Mouse (Mus musculus): ENCODE measurements around the gene Oscar. TPM values are rescaled to one million over a fixed set of nuclear protein-coding genes. Genes with fewer than 3 reads are reported as not detected.
"Not testable (repeated sequence)": the region's sequence is repeated elsewhere in the genome, so short reads cannot be mapped to it uniquely, and the experiment has no call there.

Gene Oscar
- polyA plus RNA-seq, 1 experiment from 2014 or later: 0.73 TPM

GRCm38 (mm10) chr7:3578952-3579546 is 36.9 kb downstream of the Oscar start:
- Histone ChIP-seq H3K27me3 (replicated peaks; ENCODE audit: control insufficient read depth, insufficient read depth, low read length) (no peaks in the 10 kb centered on the region), H3K4me2 (ENCODE audit: low read length) (no peak overlapping the region), H3K36me3 (ENCODE audit: control insufficient read depth, insufficient read depth, low read length) (no peaks in the 10 kb centered on the region), H3K9ac (ENCODE audit: low read depth, low read length) (no peak overlapping the region), H3K27ac (ENCODE audit: low read depth, low read length) (no peak overlapping the region), H3K9me3 (ENCODE audit: control insufficient read depth, low read length) (no peaks in the 10 kb centered on the region), H3K4me3 (ENCODE audit: low read length) (no peak overlapping the region), H3K4me1 (ENCODE audit: control insufficient read depth, insufficient read depth, low read depth, low read length) (no peaks in the 10 kb centered on the region)
- 68% methylated on average over 6 of the region's 6 CpGs for WGBS
- ATAC-seq: no peak

GRCm38 (mm10) chr7:3578196-3578595 is 37.8 kb downstream of the Oscar start:
- Histone ChIP-seq H3K4me1 (ENCODE audit: control insufficient read depth, insufficient read depth, low read depth, low read length) (no peaks in the 10 kb centered on the region), H3K9me3 (ENCODE audit: control insufficient read depth, low read length) (no peaks in the 10 kb centered on the region), H3K9ac (ENCODE audit: low read depth, low read length) (no peak overlapping the region), H3K4me3 (ENCODE audit: low read length) (no peak overlapping the region), H3K36me3 (ENCODE audit: control insufficient read depth, insufficient read depth, low read length) (no peaks in the 10 kb centered on the region), H3K27me3 (replicated peaks; ENCODE audit: control insufficient read depth, insufficient read depth, low read length) (no peaks in the 10 kb centered on the region), H3K4me2 (ENCODE audit: low read length) (no peak overlapping the region), H3K27ac (ENCODE audit: low read depth, low read length) (no peak overlapping the region)
- ATAC-seq: no peak
- WGBS: 81% methylated on average over 2 of the region's 2 CpGs

GRCm38 (mm10) chr7:3576354-3577124 is 39.4 kb downstream of the Oscar start:
- no peak overlapping the region for H3K4me3 ChIP-seq (ENCODE audit: low read length)
- no peaks in the 10 kb centered on the region for H3K27me3 ChIP-seq (replicated peaks; ENCODE audit: control insufficient read depth, insufficient read depth, low read length)
- H3K9ac ChIP-seq (ENCODE audit: low read depth, low read length): no peak overlapping the region
- no peak overlapping the region for H3K27ac ChIP-seq (ENCODE audit: low read depth, low read length)
- no peak overlapping the region for H3K4me2 ChIP-seq (ENCODE audit: low read length)
- no peaks in the 10 kb centered on the region for H3K36me3 ChIP-seq (ENCODE audit: control insufficient read depth, insufficient read depth, low read length)
- WGBS: 78% methylated on average over 5 of the region's 5 CpGs
- ATAC-seq: no peak
- no peaks in the 10 kb centered on the region for H3K9me3 ChIP-seq (ENCODE audit: control insufficient read depth, low read length)
- H3K4me1 ChIP-seq (ENCODE audit: control insufficient read depth, insufficient read depth, low read depth, low read length): no peaks in the 10 kb centered on the region

GRCm38 (mm10) chr7:3574216-3574615 is 41.7 kb downstream of the Oscar start:
- Histone ChIP-seq H3K4me2 (ENCODE audit: low read length) (no peak overlapping the region), H3K4me3 (ENCODE audit: low read length) (no peak overlapping the region), H3K4me1 (ENCODE audit: control insufficient read depth, insufficient read depth, low read depth, low read length) (no peaks in the 10 kb centered on the region), H3K36me3 (ENCODE audit: control insufficient read depth, insufficient read depth, low read length) (no peaks in the 10 kb centered on the region), H3K9ac (ENCODE audit: low read depth, low read length) (no peak overlapping the region), H3K27me3 (replicated peaks; ENCODE audit: control insufficient read depth, insufficient read depth, low read length) (no peaks in the 10 kb centered on the region), H3K9me3 (ENCODE audit: control insufficient read depth, low read length) (no peaks in the 10 kb centered on the region), H3K27ac (ENCODE audit: low read depth, low read length) (no peak overlapping the region)
- WGBS: 72% methylated on average over 5 of the region's 5 CpGs
- no peak for ATAC-seq

GRCm38 (mm10) chr7:3571847-3572246 is 44.1 kb downstream of the Oscar start:
- no peak for ATAC-seq

GRCm38 (mm10) chr7:3570580-3570979 is 45.4 kb downstream of the Oscar start:
- H3K27ac ChIP-seq (ENCODE audit: low read depth, low read length); H3K4me1 ChIP-seq (ENCODE audit: control insufficient read depth, insufficient read depth, low read depth, low read length); H3K36me3 ChIP-seq (ENCODE audit: control insufficient read depth, insufficient read depth, low read length); H3K4me2 ChIP-seq (ENCODE audit: low read length); ATAC-seq; H3K4me3 ChIP-seq (ENCODE audit: low read length); H3K9me3 ChIP-seq (ENCODE audit: control insufficient read depth, low read length); H3K27me3 ChIP-seq (replicated peaks; ENCODE audit: control insufficient read depth, insufficient read depth, low read length); H3K9ac ChIP-seq (ENCODE audit: low read depth, low read length): not testable (repeated sequence)
- WGBS: 94% methylated on average over 3 of the region's 3 CpGs

More at GRCm38 (mm10) chr7:3571847-3572246, 44.1 kb downstream of the Oscar start:
- no peak overlapping the region for H3K4me3 ChIP-seq (ENCODE audit: low read length)
- H3K36me3 ChIP-seq (ENCODE audit: control insufficient read depth, insufficient read depth, low read length): no peaks in the 10 kb centered on the region
- H3K4me1 ChIP-seq (ENCODE audit: control insufficient read depth, insufficient read depth, low read depth, low read length): no peaks in the 10 kb centered on the region
- H3K27ac ChIP-seq (ENCODE audit: low read depth, low read length): no peak overlapping the region
- no peak overlapping the region for H3K9ac ChIP-seq (ENCODE audit: low read depth, low read length)
- no peak overlapping the region for H3K4me2 ChIP-seq (ENCODE audit: low read length)
- 76% methylated on average over 1 of the region's 1 CpGs for WGBS
- H3K9me3 ChIP-seq (ENCODE audit: control insufficient read depth, low read length): no peaks in the 10 kb centered on the region
- H3K27me3 ChIP-seq (replicated peaks; ENCODE audit: control insufficient read depth, insufficient read depth, low read length): no peaks in the 10 kb centered on the region

- Histone ChIP-seq H3K4me2 (ENCODE audit: low read length) (no peak overlapping the region), H3K4me1 (ENCODE audit: control insufficient read depth, insufficient read depth, low read depth, low read length) (no peaks in the 10 kb centered on the region), H3K27me3 (replicated peaks; ENCODE audit: control insufficient read depth, insufficient read depth, low read length) (no peaks in the 10 kb centered on the region), H3K4me3 (ENCODE audit: low read length) (no peak overlapping the region), H3K27ac (ENCODE audit: low read depth, low read length) (no peak overlapping the region), H3K9ac (ENCODE audit: low read depth, low read length) (no peak overlapping the region), H3K9me3 (ENCODE audit: control insufficient read depth, low read length) (no peaks in the 10 kb centered on the region), H3K36me3 (ENCODE audit: control insufficient read depth, insufficient read depth, low read length) (no peaks in the 10 kb centered on the region)
- ATAC-seq: no peak
- 67% methylated on average over 6 of the region's 6 CpGs for WGBS
Measured at GRCm38 (mm10) chr7:3569725-3570124, 46.2 kb downstream of the Oscar start.

GRCm38 (mm10) chr7:3567336-3567735 is 48.6 kb downstream of the Oscar start:
- Histone ChIP-seq H3K36me3 (ENCODE audit: control insufficient read depth, insufficient read depth, low read length) (no peaks in the 10 kb centered on the region), H3K27ac (ENCODE audit: low read depth, low read length) (no peak overlapping the region), H3K4me1 (ENCODE audit: control insufficient read depth, insufficient read depth, low read depth, low read length) (no peaks in the 10 kb centered on the region), H3K9me3 (ENCODE audit: control insufficient read depth, low read length) (no peaks in the 10 kb centered on the region), H3K4me2 (ENCODE audit: low read length) (no peak overlapping the region), H3K9ac (ENCODE audit: low read depth, low read length) (no peak overlapping the region), H3K4me3 (ENCODE audit: low read length) (no peak overlapping the region), H3K27me3 (replicated peaks; ENCODE audit: control insufficient read depth, insufficient read depth, low read length) (no peaks in the 10 kb centered on the region)
- no peak for ATAC-seq
- WGBS: 12% methylated on average over 2 of the region's 2 CpGs

Data from hindbrain, embryonic 16.5 days (tissue).